Mouse (Mus musculus): ENCODE data around the gene Pitpnm2. TPM values are rescaled to one million over a fixed set of nuclear protein-coding genes. Genes with fewer than 3 reads are reported as not detected.

Gene Pitpnm2
- polyA plus RNA-seq, 1 experiment from 2014 or later, result 4.8 TPM

DNA sequence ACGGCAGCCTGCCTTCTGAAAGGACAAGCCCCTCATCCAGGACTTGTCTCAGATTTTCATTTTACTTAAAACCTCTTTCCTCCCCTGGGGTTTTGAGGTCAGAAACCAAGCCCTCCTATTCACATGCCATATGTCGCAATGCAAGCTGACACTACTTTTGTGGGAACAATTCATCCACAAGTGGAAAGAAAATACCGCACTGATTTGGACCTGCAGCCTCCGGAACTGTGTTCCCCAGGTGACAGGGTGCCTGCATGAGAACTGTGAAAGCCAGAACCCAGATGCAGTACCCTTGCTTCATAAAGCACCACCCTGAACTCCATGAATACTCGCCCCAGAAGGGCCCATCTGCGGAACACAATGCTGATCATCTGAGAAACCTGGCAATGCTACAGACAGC lies 22.4 kb downstream of the Pitpnm2 start:
- ATAC-seq (ENCODE audit: insufficient number of reproducible peaks, low FRiP score, low TSS enrichment, low read depth), result no peak
- WGBS, result 59% methylated on average over 6 of the region's 6 CpGs
- no peak overlapping the region for H3K4me3 ChIP-seq
- peaks cover 18% of the 10 kb centered on the region for H3K4me1 ChIP-seq
- H3K4me2 ChIP-seq, result no peak overlapping the region
- H3K9me3 ChIP-seq, result no peaks in the 10 kb centered on the region
- no peaks in the 10 kb centered on the region for H3K27me3 ChIP-seq
- no peaks in the 10 kb centered on the region for H3K36me3 ChIP-seq
- H3K9ac ChIP-seq, result no peak overlapping the region
- H3K27ac ChIP-seq, result no peak overlapping the region

DNA sequence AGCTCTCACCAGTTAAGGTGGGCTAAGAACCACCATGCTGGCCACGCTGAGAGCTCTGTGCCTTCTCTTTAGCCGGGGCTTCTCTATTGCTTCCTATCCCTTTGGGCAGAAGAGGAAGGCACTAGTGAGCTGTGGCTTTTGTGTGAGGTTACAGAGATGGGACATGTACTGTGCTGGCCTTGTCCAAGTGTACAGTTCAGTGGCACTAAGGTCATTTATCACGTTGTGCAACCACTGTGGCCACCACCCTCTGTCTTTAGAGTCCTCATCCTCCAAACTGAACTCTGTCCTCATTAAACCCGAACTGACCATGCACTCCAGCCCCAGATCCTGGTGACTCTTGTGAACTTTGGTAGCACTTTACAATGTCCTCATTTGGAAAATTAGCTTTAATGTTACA lies 23.1 kb downstream of the Pitpnm2 start:
- no peak for ATAC-seq (ENCODE audit: insufficient number of reproducible peaks, low FRiP score, low TSS enrichment, low read depth)
- Histone ChIP-seq H3K4me1 (peaks cover 23% of the 10 kb centered on the region), H3K4me3 (no peak overlapping the region), H3K9me3 (no peaks in the 10 kb centered on the region), H3K27me3 (no peaks in the 10 kb centered on the region), H3K36me3 (no peaks in the 10 kb centered on the region), H3K4me2 (no peak overlapping the region), H3K27ac (no peak overlapping the region), H3K9ac (no peak overlapping the region)
- WGBS, result 91% methylated on average over 4 of the region's 4 CpGs

DNA sequence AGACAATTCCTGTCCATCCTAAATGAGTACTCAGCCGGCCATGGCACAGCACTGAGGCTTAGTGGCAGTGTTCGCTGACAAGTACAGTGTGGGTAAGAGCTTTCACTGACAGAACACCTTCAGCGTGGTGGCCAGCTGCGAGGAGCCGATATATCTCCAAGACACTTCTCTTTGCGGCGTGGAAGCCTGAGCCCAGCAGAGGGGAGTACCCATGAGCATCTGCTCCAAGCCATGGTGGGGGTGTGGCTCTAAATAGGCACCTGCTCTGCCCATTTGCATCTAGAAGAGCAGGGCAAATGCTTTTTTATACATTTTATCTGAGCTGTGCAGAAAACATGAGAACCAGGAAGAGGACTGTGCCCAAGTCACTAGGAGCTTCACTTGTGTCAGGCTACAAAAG lies 23.7 kb downstream of the Pitpnm2 start:
- Histone ChIP-seq H3K4me1 (peaks cover 29% of the 10 kb centered on the region), H3K4me3 (no peak overlapping the region), H3K36me3 (no peaks in the 10 kb centered on the region), H3K9me3 (no peaks in the 10 kb centered on the region), H3K27me3 (no peaks in the 10 kb centered on the region), H3K27ac (no peak overlapping the region), H3K9ac (no peak overlapping the region), H3K4me2 (no peak overlapping the region)
- 95% methylated on average over 7 of the region's 7 CpGs for WGBS
- ATAC-seq (ENCODE audit: insufficient number of reproducible peaks, low FRiP score, low TSS enrichment, low read depth), result no peak

DNA sequence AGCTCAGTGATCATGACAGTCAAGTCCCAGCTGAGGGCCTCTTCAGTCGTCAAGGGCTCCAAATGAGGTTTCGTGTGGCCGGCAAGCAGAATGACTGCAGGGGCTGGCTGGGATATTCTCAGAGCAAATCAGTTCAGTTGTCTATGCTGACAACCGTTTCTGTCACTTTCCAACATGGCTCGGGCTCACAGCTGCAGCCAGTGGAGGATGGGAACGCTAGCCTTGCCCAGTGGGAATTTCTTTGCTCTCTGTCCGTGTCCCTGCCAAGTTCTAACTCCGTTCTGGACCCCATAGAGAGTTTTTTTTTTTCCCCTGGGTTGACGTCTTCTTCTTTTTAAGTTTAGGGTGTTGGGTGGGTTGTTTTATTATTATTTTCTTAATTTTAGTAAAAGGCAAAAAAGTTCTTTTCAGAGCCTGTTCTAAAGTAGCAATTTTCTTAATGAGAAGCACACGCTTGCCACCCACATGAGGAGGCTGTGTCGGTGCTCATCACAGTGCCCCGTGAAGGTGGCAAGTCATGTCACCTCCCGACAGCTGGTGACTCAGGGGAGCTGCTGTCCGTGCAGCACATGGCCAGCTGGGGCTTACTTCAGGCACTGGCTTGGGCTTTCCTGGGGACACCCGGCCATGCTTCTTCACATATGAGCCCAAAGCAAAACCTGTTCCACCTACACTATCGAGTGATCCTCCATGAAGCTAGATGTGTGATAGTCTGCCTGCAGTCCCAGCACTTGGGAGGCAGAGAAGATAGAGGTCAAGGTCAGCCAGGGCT lies 25.1 kb downstream of the Pitpnm2 start:
- H3K9ac ChIP-seq, result no peak overlapping the region
- no peaks in the 10 kb centered on the region for H3K27me3 ChIP-seq
- no peaks in the 10 kb centered on the region for H3K9me3 ChIP-seq
- 56% methylated on average over 16 of the region's 16 CpGs for WGBS
- H3K4me1 ChIP-seq, result peaks cover 36% of the 10 kb centered on the region
- ATAC-seq (ENCODE audit: insufficient number of reproducible peaks, low FRiP score, low TSS enrichment, low read depth), result no peak
- H3K4me3 ChIP-seq, result no peak overlapping the region
- no peak overlapping the region for H3K4me2 ChIP-seq
- H3K36me3 ChIP-seq, result no peaks in the 10 kb centered on the region
- no peak overlapping the region for H3K27ac ChIP-seq

DNA sequence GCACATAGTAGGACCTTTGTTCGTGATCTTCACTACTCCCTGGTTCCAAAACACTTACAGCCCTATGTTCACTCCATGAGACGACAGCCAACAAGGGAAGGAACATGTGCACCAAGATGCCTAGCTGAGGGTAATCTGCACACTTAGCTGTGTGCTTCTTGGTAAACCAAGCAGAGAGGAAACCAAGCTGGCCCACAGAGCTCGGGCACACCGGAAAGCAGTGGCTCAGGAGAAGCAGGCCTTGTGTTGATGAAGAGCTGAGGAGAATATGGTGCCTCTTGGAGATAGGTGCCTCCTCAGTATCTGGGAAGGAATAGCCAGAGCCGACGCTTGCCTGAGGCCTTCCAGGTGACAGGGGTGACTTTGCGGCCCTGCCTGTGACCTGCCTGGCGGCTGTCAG lies 26.0 kb downstream of the Pitpnm2 start:
- H3K27me3 ChIP-seq, result no peaks in the 10 kb centered on the region
- no peak for ATAC-seq (ENCODE audit: insufficient number of reproducible peaks, low FRiP score, low TSS enrichment, low read depth)
- no peaks in the 10 kb centered on the region for H3K36me3 ChIP-seq
- H3K9ac ChIP-seq, result no peak overlapping the region
- H3K4me3 ChIP-seq, result no peak overlapping the region
- WGBS, result 89% methylated on average over 8 of the region's 8 CpGs
- no peak overlapping the region for H3K27ac ChIP-seq
- no peak overlapping the region for H3K4me2 ChIP-seq
- H3K9me3 ChIP-seq, result no peaks in the 10 kb centered on the region
- H3K4me1 ChIP-seq, result peaks cover 46% of the 10 kb centered on the region

DNA sequence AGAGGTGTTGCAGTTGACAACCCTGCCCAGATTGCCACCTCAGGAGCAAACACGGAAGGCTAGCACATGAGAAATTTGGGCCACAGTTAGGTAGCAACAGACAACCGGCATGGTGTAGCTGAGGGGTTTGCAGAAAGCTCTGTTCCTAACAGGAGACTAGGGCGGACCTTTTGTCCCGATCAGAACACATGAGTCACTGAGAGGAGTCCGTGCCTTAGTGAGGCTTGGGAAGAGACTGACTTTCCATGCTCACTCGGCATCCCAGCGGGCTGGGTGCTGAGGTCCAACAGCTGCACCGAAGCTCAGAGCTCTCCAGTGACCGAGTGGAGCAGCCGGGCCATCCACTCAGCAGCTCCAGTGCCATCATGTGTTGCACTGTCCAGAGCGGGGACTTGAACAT lies 26.9 kb downstream of the Pitpnm2 start:
- H3K4me1 ChIP-seq, result peaks cover 54% of the 10 kb centered on the region
- ATAC-seq (ENCODE audit: insufficient number of reproducible peaks, low FRiP score, low TSS enrichment, low read depth), result no peak
- WGBS, result 82% methylated on average over 11 of the region's 11 CpGs

DNA sequence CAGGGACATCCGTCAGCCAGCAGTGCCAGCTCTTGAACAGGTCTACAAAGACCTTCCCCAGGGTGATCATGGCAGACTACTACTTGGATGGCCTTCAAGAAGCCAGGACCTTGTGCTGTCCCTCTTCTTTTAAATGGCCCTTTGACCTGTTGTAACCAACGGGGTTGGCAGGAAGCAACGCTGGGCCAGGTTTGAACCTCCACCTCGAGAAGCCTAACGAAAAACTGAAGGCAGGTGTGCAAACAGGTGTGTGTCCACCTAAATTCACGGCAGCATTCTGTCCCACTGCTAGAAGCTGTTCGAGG lies 27.9 kb downstream of the Pitpnm2 start:
- no peak overlapping the region for H3K4me3 ChIP-seq
- no peak overlapping the region for H3K9ac ChIP-seq
- no peak overlapping the region for H3K4me2 ChIP-seq
- peaks cover 53% of the 10 kb centered on the region for H3K4me1 ChIP-seq
- H3K27me3 ChIP-seq, result no peaks in the 10 kb centered on the region
- H3K27ac ChIP-seq, result peak overlapping the region; percentile 54; the same call in 1 of the 2 replicates
- WGBS, result 68% methylated on average over 7 of the region's 7 CpGs
- H3K36me3 ChIP-seq, result no peaks in the 10 kb centered on the region
- no peak for ATAC-seq (ENCODE audit: insufficient number of reproducible peaks, low FRiP score, low TSS enrichment, low read depth)
- H3K9me3 ChIP-seq, result no peaks in the 10 kb centered on the region

More for the DNA sequence above, 26.9 kb downstream of the Pitpnm2 start:
- no peaks in the 10 kb centered on the region for H3K9me3 ChIP-seq
- no peak overlapping the region for H3K4me2 ChIP-seq
- H3K36me3 ChIP-seq, result no peaks in the 10 kb centered on the region
- H3K4me3 ChIP-seq, result no peak overlapping the region
- no peak overlapping the region for H3K27ac ChIP-seq
- H3K9ac ChIP-seq, result no peak overlapping the region
- no peaks in the 10 kb centered on the region for H3K27me3 ChIP-seq

DNA sequence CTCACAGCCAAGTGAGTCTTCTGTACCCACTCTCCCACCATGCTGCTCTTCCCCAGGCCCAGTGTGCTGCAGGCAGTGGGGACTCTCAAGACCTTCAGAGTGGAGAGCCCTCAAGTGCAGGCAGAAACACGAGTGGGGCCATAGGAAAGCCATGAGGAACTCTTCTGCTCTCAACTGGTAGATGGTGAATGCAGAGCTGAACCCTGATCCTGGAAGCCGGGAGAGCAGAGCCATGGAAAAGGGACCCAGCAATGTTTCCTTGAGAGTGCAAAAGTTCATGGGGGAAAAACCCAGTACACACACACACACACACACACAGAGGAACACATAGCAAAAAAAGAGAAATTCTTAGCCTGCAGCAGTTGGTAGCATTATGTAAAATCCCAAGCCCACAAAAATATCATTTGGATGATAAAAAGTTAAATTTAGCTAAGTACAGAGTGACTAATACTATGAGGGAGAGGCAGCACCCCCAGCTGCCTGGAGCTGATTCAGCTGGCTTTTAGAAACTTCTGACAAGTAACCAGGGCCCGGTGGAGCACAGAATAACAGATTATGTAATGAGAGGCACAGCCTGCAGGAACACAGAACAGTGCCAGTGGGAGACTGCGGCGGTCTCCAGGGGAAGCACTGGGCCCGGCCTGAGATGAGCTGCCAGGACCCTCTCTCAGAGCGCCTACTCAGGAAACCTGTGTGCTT lies 28.4 kb downstream of the Pitpnm2 start:
- H3K36me3 ChIP-seq, result no peaks in the 10 kb centered on the region
- no peak overlapping the region for H3K4me3 ChIP-seq
- WGBS, result 47% methylated on average over 7 of the region's 7 CpGs
- H3K27ac ChIP-seq, result peak overlapping the region; percentile 71
- no peak overlapping the region for H3K4me2 ChIP-seq
- no peaks in the 10 kb centered on the region for H3K27me3 ChIP-seq
- no peak overlapping the region for H3K9ac ChIP-seq
- H3K4me1 ChIP-seq, result peaks cover 53% of the 10 kb centered on the region
- H3K9me3 ChIP-seq, result no peaks in the 10 kb centered on the region
- ATAC-seq (ENCODE audit: insufficient number of reproducible peaks, low FRiP score, low TSS enrichment, low read depth), result 0 out of 2 replicates have a peak, but pooled peaks have one; percentile 52

DNA sequence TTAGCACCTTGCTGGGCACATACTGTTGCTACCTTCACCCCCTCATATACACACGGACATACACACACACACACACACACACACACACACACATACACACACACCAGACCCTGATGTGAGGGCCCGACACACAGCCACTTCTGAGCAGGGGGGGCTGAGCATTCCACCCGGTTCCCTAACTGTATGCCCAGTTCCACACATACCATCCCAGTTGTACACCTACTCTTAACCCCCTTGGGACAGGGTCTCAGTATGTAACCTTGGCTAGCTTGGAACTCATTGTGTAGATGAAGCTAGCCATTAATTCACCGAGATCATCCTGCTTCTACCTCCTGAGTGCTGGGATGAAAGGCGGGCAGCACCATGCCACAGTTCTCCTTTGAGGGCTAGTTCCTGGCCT lies 29.0 kb downstream of the Pitpnm2 start:
- Histone ChIP-seq H3K9me3 (no peaks in the 10 kb centered on the region), H3K4me1 (peaks cover 53% of the 10 kb centered on the region), H3K27me3 (no peaks in the 10 kb centered on the region), H3K9ac (no peak overlapping the region), H3K4me2 (no peak overlapping the region), H3K27ac (peak overlapping the region; percentile 71), H3K4me3 (no peak overlapping the region), H3K36me3 (0 out of 2 replicates have a peak, but pooled peaks cover 1% of the 10 kb centered on the region)
- ATAC-seq (ENCODE audit: insufficient number of reproducible peaks, low FRiP score, low TSS enrichment, low read depth), result no peak
- WGBS, result 90% methylated on average over 5 of the region's 5 CpGs

DNA sequence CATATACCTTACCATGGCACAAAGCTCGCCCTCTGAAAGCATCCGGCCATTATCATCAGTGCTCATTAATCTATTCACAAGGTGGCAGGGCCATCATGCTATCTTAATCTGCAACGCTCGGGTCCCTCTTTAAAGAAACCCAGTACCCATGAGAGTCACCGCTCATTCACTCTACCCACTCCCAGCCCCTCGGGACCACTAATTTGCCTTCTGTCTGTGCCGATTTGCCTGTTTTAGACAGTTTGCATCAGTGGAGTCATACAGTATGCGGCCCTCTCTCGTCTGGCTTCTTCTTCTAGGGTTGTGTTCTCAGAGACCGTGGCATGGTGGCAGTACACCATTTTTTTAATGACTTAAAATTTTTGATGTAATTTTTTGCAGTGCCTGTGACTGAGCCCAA lies 30.1 kb downstream of the Pitpnm2 start:
- H3K4me1 ChIP-seq, result peaks cover 51% of the 10 kb centered on the region
- WGBS, result 80% methylated on average over 10 of the region's 10 CpGs
- no peaks in the 10 kb centered on the region for H3K9me3 ChIP-seq
- H3K4me2 ChIP-seq, result no peak overlapping the region
- H3K36me3 ChIP-seq, result 0 out of 2 replicates have a peak, but pooled peaks cover 5% of the 10 kb centered on the region
- no peak overlapping the region for H3K9ac ChIP-seq
- H3K27me3 ChIP-seq, result no peaks in the 10 kb centered on the region
- no peak overlapping the region for H3K27ac ChIP-seq
- H3K4me3 ChIP-seq, result no peak overlapping the region
- no peak for ATAC-seq (ENCODE audit: insufficient number of reproducible peaks, low FRiP score, low TSS enrichment, low read depth)

DNA sequence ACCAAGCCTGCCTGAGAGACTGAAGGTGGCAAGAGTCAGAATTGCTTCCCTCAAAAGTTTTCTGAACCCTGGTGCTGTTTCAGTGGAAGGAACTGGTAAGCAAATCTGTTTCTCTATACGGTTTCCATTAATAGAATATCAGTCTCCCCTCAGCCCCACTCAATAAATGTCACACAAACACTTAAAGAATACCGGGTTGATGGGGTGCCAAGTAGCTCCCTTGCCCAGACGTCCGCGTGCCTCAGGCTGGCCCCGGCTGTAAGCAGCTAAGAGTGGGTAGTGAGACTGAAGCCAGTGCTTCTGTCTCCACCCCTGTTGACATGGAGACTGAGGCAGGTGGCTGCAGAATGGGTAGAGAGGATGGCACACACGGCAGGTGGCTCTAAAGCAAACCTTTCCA lies 30.6 kb downstream of the Pitpnm2 start:
- Histone ChIP-seq H3K4me1 (peaks cover 51% of the 10 kb centered on the region), H3K9me3 (no peaks in the 10 kb centered on the region), H3K27me3 (no peaks in the 10 kb centered on the region), H3K9ac (no peak overlapping the region), H3K4me2 (no peak overlapping the region), H3K27ac (no peak overlapping the region), H3K36me3 (0 out of 2 replicates have a peak, but pooled peaks cover 5% of the 10 kb centered on the region), H3K4me3 (no peak overlapping the region)
- whole genome bisulfite sequencing, result 32% methylated on average over 7 of the region's 7 CpGs
- ATAC-seq (ENCODE audit: insufficient number of reproducible peaks, low FRiP score, low TSS enrichment, low read depth), result no peak

DNA sequence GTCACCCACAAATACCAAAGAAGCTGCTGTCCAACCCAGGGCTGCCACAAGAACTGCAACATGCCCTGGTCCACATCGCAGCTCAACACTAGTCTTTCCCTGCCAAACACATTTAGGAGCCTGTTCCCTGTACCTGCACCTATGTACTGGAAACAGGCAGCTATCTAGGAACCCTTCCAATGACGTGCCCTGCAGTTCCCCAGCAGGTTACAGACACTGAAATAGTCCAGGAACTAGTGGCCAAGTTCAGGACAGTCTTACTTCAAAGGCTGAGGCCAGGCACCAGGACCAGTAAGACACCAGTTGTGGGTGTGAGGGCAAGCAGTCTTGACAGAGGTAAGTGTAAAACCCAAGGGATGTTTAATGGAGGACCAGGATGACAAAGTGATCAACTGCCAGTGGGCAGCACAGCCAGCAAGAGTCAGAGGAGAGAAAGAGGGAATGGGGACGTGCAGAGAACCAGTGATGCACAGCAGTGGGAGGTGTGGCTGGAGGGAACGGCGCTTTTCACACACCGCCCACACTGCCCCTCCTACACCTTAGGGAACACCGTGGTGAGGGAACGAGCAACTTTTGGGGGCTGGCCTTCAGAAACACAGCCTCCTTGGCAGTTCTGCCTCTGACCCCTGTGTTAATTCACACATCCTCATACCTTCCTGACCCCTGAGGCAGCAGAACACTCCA lies 31.9 kb downstream of the Pitpnm2 start:
- 29% methylated on average over 8 of the region's 8 CpGs for WGBS
- Histone ChIP-seq H3K4me1 (peaks cover 48% of the 10 kb centered on the region), H3K9me3 (no peaks in the 10 kb centered on the region), H3K9ac (no peak overlapping the region), H3K27ac (no peak overlapping the region), H3K4me3 (no peak overlapping the region), H3K36me3 (0 out of 2 replicates have a peak, but pooled peaks cover 10% of the 10 kb centered on the region), H3K27me3 (no peaks in the 10 kb centered on the region), H3K4me2 (no peak overlapping the region)
- no peak for ATAC-seq (ENCODE audit: insufficient number of reproducible peaks, low FRiP score, low TSS enrichment, low read depth)

Data from limb, embryonic 15.5 days (tissue).